Mouse (Mus musculus): ENCODE measurements around the gene Cttn. TPM values are rescaled to one million over a fixed set of nuclear protein-coding genes. Genes with fewer than 3 reads are reported as not detected.

Cttn gene
- 136 and 177 TPM in 2 replicates for polyA plus RNA-seq (2014; fragmentation: Nextera tagmentation; extraction: Ambion mirVana)

DNA sequence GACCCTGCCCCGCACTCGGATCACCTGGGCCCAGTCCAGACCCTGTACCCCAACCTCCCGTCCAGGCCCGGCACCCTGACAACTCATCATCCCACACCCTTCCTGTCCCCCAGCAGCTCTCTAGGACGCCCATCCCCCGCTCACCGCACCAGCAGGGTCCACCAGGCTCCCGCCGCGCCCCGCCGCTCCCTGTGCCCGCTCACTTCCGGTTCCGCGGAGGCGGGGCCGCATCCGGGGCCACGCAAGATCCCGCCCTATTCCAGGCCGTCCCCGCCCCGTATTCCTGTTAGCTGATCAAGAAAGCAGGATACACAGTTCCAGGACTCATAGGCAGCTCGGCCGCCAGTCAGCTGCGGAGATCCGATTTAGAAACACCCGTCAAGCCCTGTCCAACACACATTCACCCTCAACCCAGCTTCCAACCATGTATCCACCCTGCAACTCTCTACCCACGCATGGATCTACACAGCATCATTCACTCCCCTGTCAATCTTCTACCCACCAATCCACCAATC, at the start of gene Cttn:
Gene Cttn (minus strand): TSS at position 465 of the 515 bp plus-strand sequence.
- DNase-seq (peak; percentile 95), ATAC-seq (ENCODE audit: low FRiP score, low TSS enrichment) (peak; percentile 95)
- H3K27me3 ChIP-seq (ENCODE audit: control insufficient read depth, insufficient read depth, low read length): no peaks in the 10 kb centered on the region
- peaks cover 5% of the 10 kb centered on the region for H3K36me3 ChIP-seq (ENCODE audit: control insufficient read depth, insufficient read depth, low read length)
- H3K27ac ChIP-seq (replicated peaks; ENCODE audit: low read depth, low read length): peak within 1 kb of the TSS; percentile 79
- H3K4me1 ChIP-seq (ENCODE audit: control insufficient read depth, insufficient read depth, low read length): peaks cover 14% of the 10 kb centered on the region; the same call in 1 of the 2 replicates
- H3K4me3 ChIP-seq (replicated peaks; ENCODE audit: low read depth, low read length): peak within 1 kb of the TSS; percentile 89
- peak within 1 kb of the TSS; percentile 95 for H3K9ac ChIP-seq (replicated peaks; ENCODE audit: low read length)
- H3K9me3 ChIP-seq (ENCODE audit: control insufficient read depth, low read length): no peaks in the 10 kb centered on the region
- H3K4me2 ChIP-seq (ENCODE audit: low read length): peak within 1 kb of the TSS; percentile 91
- under 1% methylated on average over 30 of the region's 30 CpGs for WGBS

DNA sequence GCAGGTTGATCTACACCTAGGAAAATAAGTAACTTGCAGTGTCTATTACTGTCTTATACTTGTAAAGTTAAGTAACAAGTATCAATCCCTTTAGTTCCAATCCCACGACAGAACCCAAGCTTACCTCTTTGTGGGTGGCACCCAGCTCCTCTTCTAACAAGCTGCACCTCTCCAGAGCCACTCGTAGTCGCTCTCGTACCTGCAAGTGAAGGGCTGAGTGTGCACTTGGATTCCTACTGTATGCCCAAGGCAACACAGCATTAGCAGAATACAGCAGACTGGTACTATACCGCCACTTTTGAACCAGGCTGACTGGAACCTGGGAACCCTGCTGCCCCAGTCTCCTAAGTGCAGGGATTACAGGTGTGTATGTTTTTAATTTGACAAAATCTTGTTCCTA, 49.0 kb upstream of the Cttn start:
- DNase-seq (no peak), ATAC-seq (ENCODE audit: low FRiP score, low TSS enrichment) (no peak)
- Histone ChIP-seq H3K36me3 (ENCODE audit: control insufficient read depth, insufficient read depth, low read length) (peaks cover 53% of the 10 kb centered on the region), H3K4me2 (ENCODE audit: low read length) (no peak overlapping the region), H3K9me3 (ENCODE audit: control insufficient read depth, low read length) (no peaks in the 10 kb centered on the region), H3K27ac (replicated peaks; ENCODE audit: low read depth, low read length) (no peak overlapping the region), H3K27me3 (ENCODE audit: control insufficient read depth, insufficient read depth, low read length) (no peaks in the 10 kb centered on the region), H3K4me1 (ENCODE audit: control insufficient read depth, insufficient read depth, low read length) (no peaks in the 10 kb centered on the region), H3K4me3 (replicated peaks; ENCODE audit: low read depth, low read length) (no peak overlapping the region), H3K9ac (replicated peaks; ENCODE audit: low read length) (no peak overlapping the region)
- 95% methylated on average over 5 of the region's 5 CpGs for WGBS

DNA sequence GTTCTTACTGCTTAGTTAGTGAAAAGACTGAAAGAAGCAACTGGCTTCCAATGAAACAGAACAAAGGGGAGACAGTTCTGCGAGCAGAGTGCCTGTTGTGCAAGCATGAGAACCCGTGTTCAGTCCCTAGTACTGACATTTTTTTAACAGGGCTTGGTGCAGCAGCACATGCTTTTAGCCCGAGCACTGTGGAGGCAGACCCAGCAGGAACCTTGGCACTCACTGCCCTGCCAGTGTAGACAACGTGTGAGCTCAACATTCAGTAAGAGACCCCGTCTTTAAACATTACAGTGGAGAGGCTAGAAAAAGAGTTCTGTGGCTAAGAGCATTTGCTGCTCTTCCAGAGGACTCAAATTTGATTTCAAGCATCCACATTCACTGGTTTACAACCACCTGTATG, 45.9 kb upstream of the Cttn start:
- H3K4me1 ChIP-seq (ENCODE audit: control insufficient read depth, insufficient read depth, low read length): no peaks in the 10 kb centered on the region
- WGBS: 80% methylated on average over 5 of the region's 5 CpGs
- H3K9me3 ChIP-seq (ENCODE audit: control insufficient read depth, low read length): no peaks in the 10 kb centered on the region
- ATAC-seq (ENCODE audit: low FRiP score, low TSS enrichment) (no peak), DNase-seq (no peak)
- H3K9ac ChIP-seq (replicated peaks; ENCODE audit: low read length): no peak overlapping the region
- H3K4me2 ChIP-seq (ENCODE audit: low read length): no peak overlapping the region
- no peak overlapping the region for H3K27ac ChIP-seq (replicated peaks; ENCODE audit: low read depth, low read length)
- H3K27me3 ChIP-seq (ENCODE audit: control insufficient read depth, insufficient read depth, low read length): no peaks in the 10 kb centered on the region
- peaks cover 82% of the 10 kb centered on the region for H3K36me3 ChIP-seq (ENCODE audit: control insufficient read depth, insufficient read depth, low read length)
- H3K4me3 ChIP-seq (replicated peaks; ENCODE audit: low read depth, low read length): no peak overlapping the region

DNA sequence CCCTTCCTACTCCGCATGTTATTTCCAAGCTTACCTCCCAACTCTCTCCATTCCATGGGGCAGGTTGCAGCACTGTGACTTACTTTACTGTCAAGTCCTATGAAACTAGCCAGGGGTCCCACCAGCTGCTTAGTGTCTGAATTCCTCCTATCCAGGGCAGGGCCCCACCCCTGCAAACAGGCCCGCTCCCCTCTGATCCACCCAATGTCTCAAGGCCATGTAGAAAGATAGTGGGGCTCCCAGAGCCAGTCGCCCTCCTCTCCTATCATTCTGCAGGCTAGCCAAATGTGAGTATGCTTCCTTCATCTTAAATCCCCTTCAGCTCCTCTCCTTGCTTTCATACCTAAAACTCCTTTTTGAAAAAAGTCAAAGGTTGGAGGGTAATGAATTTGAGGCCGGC, 38.3 kb upstream of the Cttn start:
- Histone ChIP-seq H3K27me3 (ENCODE audit: control insufficient read depth, insufficient read depth, low read length) (no peaks in the 10 kb centered on the region), H3K4me1 (ENCODE audit: control insufficient read depth, insufficient read depth, low read length) (no peaks in the 10 kb centered on the region), H3K9ac (replicated peaks; ENCODE audit: low read length) (no peak overlapping the region), H3K4me2 (ENCODE audit: low read length) (no peak overlapping the region), H3K36me3 (ENCODE audit: control insufficient read depth, insufficient read depth, low read length) (peaks cover 93% of the 10 kb centered on the region), H3K27ac (replicated peaks; ENCODE audit: low read depth, low read length) (no peak overlapping the region), H3K9me3 (ENCODE audit: control insufficient read depth, low read length) (no peaks in the 10 kb centered on the region), H3K4me3 (replicated peaks; ENCODE audit: low read depth, low read length) (no peak overlapping the region)
- 96% methylated on average over 4 of the region's 4 CpGs for WGBS
- DNase-seq (no peak), ATAC-seq (ENCODE audit: low FRiP score, low TSS enrichment) (no peak)

DNA sequence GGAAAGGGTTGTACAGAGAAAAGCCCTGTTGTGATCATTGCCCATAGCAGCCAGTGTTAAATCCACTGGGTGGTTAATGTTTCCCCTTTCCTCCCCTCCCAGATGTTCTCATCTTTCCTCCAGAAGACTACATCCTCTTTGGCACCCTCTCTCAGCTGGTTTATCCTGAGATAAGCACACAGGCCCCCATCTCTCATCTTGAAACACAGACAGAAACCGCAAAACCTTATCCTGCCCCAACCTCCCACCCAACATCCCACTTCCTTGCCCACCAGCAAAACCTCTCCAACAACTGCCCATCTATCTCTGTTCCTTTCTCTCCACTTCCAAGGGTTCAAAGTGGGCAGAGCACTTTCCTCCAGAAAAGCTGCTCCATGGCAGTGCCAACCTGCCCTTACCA, 36.0 kb upstream of the Cttn start:
- WGBS: 100% methylated on average over 1 of the region's 1 CpGs

DNA sequence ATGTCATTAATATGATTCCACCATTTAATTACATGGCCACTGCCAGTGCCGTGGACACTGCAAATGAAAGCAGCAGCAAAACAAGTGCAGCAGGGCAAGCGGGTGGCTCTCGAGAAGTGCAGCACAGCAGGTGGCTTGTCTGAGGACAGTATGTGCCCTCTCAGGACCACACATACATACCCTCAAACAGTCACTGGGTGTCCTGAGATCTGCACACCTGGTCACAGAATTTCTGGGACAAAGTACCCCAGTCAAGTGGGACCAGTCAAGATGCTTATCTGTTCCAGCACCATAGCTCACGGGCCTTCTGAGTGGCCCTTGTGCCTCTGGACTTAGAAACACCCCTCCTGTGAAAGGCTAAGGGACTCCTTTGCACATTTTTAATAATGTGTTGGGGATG, 33.1 kb upstream of the Cttn start:
- H3K27ac ChIP-seq (replicated peaks; ENCODE audit: low read depth, low read length): no peak overlapping the region
- ATAC-seq (ENCODE audit: low FRiP score, low TSS enrichment) (no peak), DNase-seq (no peak)
- H3K9ac ChIP-seq (replicated peaks; ENCODE audit: low read length): no peak overlapping the region
- H3K9me3 ChIP-seq (ENCODE audit: control insufficient read depth, low read length): no peaks in the 10 kb centered on the region
- H3K4me3 ChIP-seq (replicated peaks; ENCODE audit: low read depth, low read length): no peak overlapping the region
- no peaks in the 10 kb centered on the region for H3K27me3 ChIP-seq (ENCODE audit: control insufficient read depth, insufficient read depth, low read length)
- 88% methylated on average over 4 of the region's 4 CpGs for WGBS
- H3K4me1 ChIP-seq (ENCODE audit: control insufficient read depth, insufficient read depth, low read length): no peaks in the 10 kb centered on the region
- no peak overlapping the region for H3K4me2 ChIP-seq (ENCODE audit: low read length)
- H3K36me3 ChIP-seq (ENCODE audit: control insufficient read depth, insufficient read depth, low read length): peaks cover 90% of the 10 kb centered on the region

More for the DNA sequence above, 36.0 kb upstream of the Cttn start:
- no peak for ATAC-seq (ENCODE audit: low FRiP score, low TSS enrichment)
- H3K4me2 ChIP-seq (ENCODE audit: low read length): no peak overlapping the region
- H3K4me1 ChIP-seq (ENCODE audit: control insufficient read depth, insufficient read depth, low read length): no peaks in the 10 kb centered on the region
- no peak overlapping the region for H3K4me3 ChIP-seq (replicated peaks; ENCODE audit: low read depth, low read length)
- no peak overlapping the region for H3K9ac ChIP-seq (replicated peaks; ENCODE audit: low read length)
- H3K36me3 ChIP-seq (ENCODE audit: control insufficient read depth, insufficient read depth, low read length): peaks cover 95% of the 10 kb centered on the region
- no peak for DNase-seq
- no peaks in the 10 kb centered on the region for H3K9me3 ChIP-seq (ENCODE audit: control insufficient read depth, low read length)
- no peaks in the 10 kb centered on the region for H3K27me3 ChIP-seq (ENCODE audit: control insufficient read depth, insufficient read depth, low read length)
- H3K27ac ChIP-seq (replicated peaks; ENCODE audit: low read depth, low read length): no peak overlapping the region

DNA sequence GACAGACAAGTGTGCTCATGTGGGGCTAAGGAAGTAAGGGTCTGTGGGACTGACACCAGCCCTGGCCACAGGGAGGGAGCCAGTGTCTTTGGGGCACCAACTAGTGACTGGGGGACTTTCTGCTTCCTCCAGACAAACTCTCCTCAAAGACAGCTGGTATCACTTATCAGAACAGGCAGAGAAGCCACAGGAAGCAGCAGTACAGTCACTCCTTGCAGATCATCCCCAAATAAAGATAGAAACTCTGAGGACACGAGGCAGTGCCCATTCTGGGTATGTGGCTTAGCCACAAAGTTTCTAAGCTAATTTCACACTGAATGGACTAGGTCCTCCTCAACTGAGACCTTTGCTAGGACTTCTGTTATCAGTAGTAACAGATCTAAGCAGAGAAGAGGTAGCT, 22.1 kb upstream of the Cttn start:
- H3K4me3 ChIP-seq (replicated peaks; ENCODE audit: low read depth, low read length): no peak overlapping the region
- no peaks in the 10 kb centered on the region for H3K4me1 ChIP-seq (ENCODE audit: control insufficient read depth, insufficient read depth, low read length)
- H3K36me3 ChIP-seq (ENCODE audit: control insufficient read depth, insufficient read depth, low read length): peaks cover 93% of the 10 kb centered on the region
- no peaks in the 10 kb centered on the region for H3K27me3 ChIP-seq (ENCODE audit: control insufficient read depth, insufficient read depth, low read length)
- ATAC-seq (ENCODE audit: low FRiP score, low TSS enrichment) (no peak), DNase-seq (no peak)
- H3K27ac ChIP-seq (replicated peaks; ENCODE audit: low read depth, low read length): no peak overlapping the region
- H3K9me3 ChIP-seq (ENCODE audit: control insufficient read depth, low read length): no peaks in the 10 kb centered on the region
- 89% methylated on average over 1 of the region's 1 CpGs for WGBS
- no peak overlapping the region for H3K4me2 ChIP-seq (ENCODE audit: low read length)
- no peak overlapping the region for H3K9ac ChIP-seq (replicated peaks; ENCODE audit: low read length)

DNA sequence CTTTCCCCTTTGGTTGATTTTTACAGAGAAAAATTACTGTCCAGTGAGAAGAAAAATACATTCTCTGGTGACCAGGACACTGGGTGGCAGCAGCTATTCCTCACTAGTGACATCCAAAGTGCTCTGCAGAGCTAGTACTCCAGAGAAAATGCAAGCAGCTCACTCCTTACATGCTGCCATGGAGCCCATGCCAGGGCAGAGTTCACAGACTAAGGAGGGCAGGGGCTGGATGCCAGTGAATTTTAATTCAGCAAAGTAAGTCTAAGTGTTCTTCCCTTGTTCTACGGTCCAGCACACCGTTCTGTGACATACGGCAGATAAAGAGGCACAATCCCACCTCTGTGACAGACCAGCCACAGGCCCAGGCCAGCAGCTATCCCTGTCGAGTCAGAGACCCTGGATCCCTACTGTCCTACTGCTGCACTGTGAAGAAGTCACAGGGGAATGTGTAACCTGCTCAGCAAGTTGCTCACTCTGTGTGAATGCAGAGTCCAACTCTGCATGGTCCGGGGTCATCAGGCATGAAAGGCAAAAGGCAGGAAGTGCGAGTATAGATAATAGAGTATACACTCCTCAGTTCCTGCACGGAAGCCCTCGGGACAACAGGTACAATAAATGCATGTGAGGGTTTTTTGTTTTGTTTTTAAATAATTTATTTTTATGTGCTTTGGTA, 19.5 kb upstream of the Cttn start:
- no peak for ATAC-seq (ENCODE audit: low FRiP score, low TSS enrichment)
- 91% methylated on average over 8 of the region's 8 CpGs for WGBS
- no peaks in the 10 kb centered on the region for H3K4me1 ChIP-seq (ENCODE audit: control insufficient read depth, insufficient read depth, low read length)

DNA sequence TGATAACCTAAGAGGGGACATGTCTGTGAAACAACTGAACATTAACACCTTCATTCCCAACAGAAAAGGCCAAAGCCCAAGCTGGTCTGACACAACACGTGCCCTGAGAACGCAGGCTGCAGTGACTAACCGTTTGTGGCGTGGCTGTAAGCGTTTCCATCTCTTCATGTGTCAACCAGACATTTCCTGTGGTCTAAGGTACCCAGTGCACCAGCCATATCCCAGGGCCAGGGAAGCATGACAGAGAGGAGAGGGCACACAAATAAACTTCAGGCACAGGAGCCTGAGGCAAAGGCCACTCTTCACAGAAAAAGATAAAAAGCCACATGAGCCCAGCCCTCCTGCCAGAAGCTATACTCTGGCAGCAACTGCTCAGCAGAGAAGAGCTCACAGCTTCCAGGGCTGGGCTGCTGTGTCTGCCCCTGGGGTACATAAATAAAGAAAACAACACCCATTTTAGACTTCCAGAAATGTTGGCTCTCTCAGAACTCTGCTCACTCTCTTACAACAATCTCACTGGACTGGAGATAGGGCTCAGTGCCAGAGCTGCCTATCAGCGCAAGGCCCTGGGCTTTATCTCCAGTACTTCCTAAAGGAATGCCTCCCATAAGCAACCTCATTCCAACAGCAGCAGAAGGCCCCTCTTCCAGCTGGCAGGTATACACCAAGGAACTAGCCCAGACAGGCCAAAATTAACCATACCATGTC, 18.4 kb upstream of the Cttn start:
- no peaks in the 10 kb centered on the region for H3K4me1 ChIP-seq (ENCODE audit: control insufficient read depth, insufficient read depth, low read length)
- H3K36me3 ChIP-seq (ENCODE audit: control insufficient read depth, insufficient read depth, low read length): peaks cover 95% of the 10 kb centered on the region
- no peak overlapping the region for H3K4me3 ChIP-seq (replicated peaks; ENCODE audit: low read depth, low read length)
- ATAC-seq (ENCODE audit: low FRiP score, low TSS enrichment) (no peak), DNase-seq (no peak)
- no peaks in the 10 kb centered on the region for H3K9me3 ChIP-seq (ENCODE audit: control insufficient read depth, low read length)
- H3K27ac ChIP-seq (replicated peaks; ENCODE audit: low read depth, low read length): no peak overlapping the region
- no peaks in the 10 kb centered on the region for H3K27me3 ChIP-seq (ENCODE audit: control insufficient read depth, insufficient read depth, low read length)
- H3K4me2 ChIP-seq (ENCODE audit: low read length): no peak overlapping the region
- 94% methylated on average over 6 of the region's 6 CpGs for whole genome bisulfite sequencing
- no peak overlapping the region for H3K9ac ChIP-seq (replicated peaks; ENCODE audit: low read length)

More for the DNA sequence above, 19.5 kb upstream of the Cttn start:
- Histone ChIP-seq H3K4me3 (replicated peaks; ENCODE audit: low read depth, low read length) (no peak overlapping the region), H3K27me3 (ENCODE audit: control insufficient read depth, insufficient read depth, low read length) (no peaks in the 10 kb centered on the region), H3K36me3 (ENCODE audit: control insufficient read depth, insufficient read depth, low read length) (peaks cover 94% of the 10 kb centered on the region), H3K9ac (replicated peaks; ENCODE audit: low read length) (no peak overlapping the region), H3K4me2 (ENCODE audit: low read length) (no peak overlapping the region), H3K9me3 (ENCODE audit: control insufficient read depth, low read length) (no peaks in the 10 kb centered on the region), H3K27ac (replicated peaks; ENCODE audit: low read depth, low read length) (no peak overlapping the region)
- no peak for DNase-seq
